Mouse (Mus musculus) midbrain, postnatal 0 days (tissue): ENCODE measurements at regions not wholly inside any gene's neighbourhood (a gene's known extent, or its start where the extent isn't known, plus 50 kb on each side); places are given as distances from the start of the nearest gene placed in this dataset.

Source experiments
- ATAC-seq: fragments of 200-750 bp; cut with Nextera tagmentation; 2 replicates; pipeline ENCODE4 v1.8.0; 2017; ENCODE audit warnings: moderate number of reproducible peaks, mild to moderate bottlenecking, moderate TSS enrichment, moderate library complexity; ENCODE audit not compliant: low FRiP score
- DNase-seq: peaks from one replicate; pipeline ENCODE4 v3.0.0-alpha.2; 2015; ENCODE audit warnings: low spot score
- H3K27ac ChIP-seq: fragments of 300-500 bp; sonication (generic); 2 replicates; pipeline ENCODE4 v1.5.1; 2014; ENCODE audit warnings: low read depth, mild to moderate bottlenecking, low read length, mixed read lengths
- H3K27me3 ChIP-seq: fragments of 300-500 bp; sonication (generic); 2 replicates; pipeline ENCODE4 v1.6.1; 2014; ENCODE audit warnings: low read length, control low read depth, mixed read lengths; ENCODE audit not compliant: insufficient read depth
- H3K36me3 ChIP-seq: fragments of 300-500 bp; sonication (generic); 2 replicates; pipeline ENCODE4 v1.6.1; 2014; ENCODE audit warnings: low read length, control low read depth, mixed read lengths; ENCODE audit not compliant: insufficient read depth
- H3K4me1 ChIP-seq: fragments of 300-500 bp; sonication (generic); 2 replicates; pipeline ENCODE4 v1.6.1; 2014; ENCODE audit warnings: mild to moderate bottlenecking, control low read depth, antibody characterized with exemption, low read length, mixed read lengths; ENCODE audit not compliant: insufficient read depth
- H3K4me2 ChIP-seq: fragments of 300-500 bp; sonication (generic); 2 replicates; pipeline ENCODE4 v1.6.1; 2014; ENCODE audit warnings: low read depth, mild to moderate bottlenecking, low read length, mixed read lengths; ENCODE audit not compliant: poor library complexity, severe bottlenecking
- H3K4me3 ChIP-seq: fragments of 300-500 bp; sonication (generic); 2 replicates; pipeline ENCODE4 v1.5.1; 2014; ENCODE audit warnings: low read depth, mild to moderate bottlenecking, low read length, moderate library complexity
- H3K9ac ChIP-seq: fragments of 300-500 bp; sonication (generic); replicated peaks from 2 replicates; pipeline ENCODE4 v1.6.1; 2014; ENCODE audit warnings: mild to moderate bottlenecking, low read length, moderate library complexity, mixed read lengths; ENCODE audit not compliant: poor library complexity, severe bottlenecking
- H3K9me3 ChIP-seq: fragments of 300-500 bp; sonication (generic); 2 replicates; pipeline ENCODE4 v1.6.1; 2016; ENCODE audit warnings: low read length, control low read depth
- CTCF ChIP-seq: IDR thresholded peaks from 2 replicates; pipeline ENCODE4 v1.5.1; 2016; ENCODE audit warnings: antibody characterized with exemption, mild to moderate bottlenecking
- WGBS: fragments of 180-500 bp; shearing (Covaris S2); extraction: QIAGEN DNeasy Blood & Tissue Kit; methylation state at CpG from one replicate; pipeline ENCODE4 v1.1.7; 2014; 5-methylcytosine and 5-hydroxymethylcytosine counted together

- no peaks in the 10 kb centered on the region for H3K36me3 ChIP-seq
- no peak overlapping the region for H3K4me3 ChIP-seq
- H3K27me3 ChIP-seq: no peaks in the 10 kb centered on the region
- no peak overlapping the region for H3K27ac ChIP-seq
- ATAC-seq: no peak; the same call in 1 of the 2 replicates
- H3K4me2 ChIP-seq: no peak overlapping the region
- no peaks in the 10 kb centered on the region for H3K9me3 ChIP-seq
- DNase-seq: peak; percentile 40
- TF ChIP-seq CTCF: no peak
- H3K9ac ChIP-seq: no peak overlapping the region
- H3K4me1 ChIP-seq: no peaks in the 10 kb centered on the region
- 84% methylated on average over 2 of the region's 2 CpGs for WGBS
Observed at GRCm38 (mm10) chr16:61850310-61850709, 936.3 kb downstream of the Nsun3 start.
